Mouse (Mus musculus): ENCODE measurements around the gene Ccrl2. TPM values are rescaled to one million over a fixed set of nuclear protein-coding genes. Genes with fewer than 3 reads are reported as not detected.

The Ccrl2 gene
- total and polyA plus RNA-seq, 3 experiments: 0.19 to 0.75 TPM; not detected in 1

DNA sequence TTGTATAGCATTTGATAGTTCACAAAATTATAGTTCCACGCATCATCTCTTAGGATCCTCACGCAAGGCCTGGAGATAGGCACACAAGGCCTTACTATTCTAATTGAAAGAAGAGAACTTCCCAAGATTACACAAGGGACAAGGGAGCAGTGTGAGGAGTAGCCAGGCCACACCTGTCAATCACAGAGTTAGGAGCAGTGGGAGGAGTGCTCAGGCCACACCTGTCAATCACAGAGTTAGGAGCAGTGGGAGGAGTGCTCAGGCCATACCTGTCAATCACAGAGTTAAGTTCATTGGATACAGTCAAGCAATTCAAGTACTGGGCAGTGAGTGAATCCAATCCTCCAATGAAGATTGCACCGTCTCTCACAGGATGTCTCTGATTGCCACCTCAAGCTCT is 43.1 kb upstream of the Ccrl2 start:
- H3K36me3 ChIP-seq (ENCODE audit: control insufficient read depth in 1 of 2, insufficient read depth in 2 of 2, low read length in 2 of 2): no peaks in the 10 kb centered on the region
- H3K27ac ChIP-seq (ENCODE audit: control insufficient read depth, low read depth, low read length): no peak overlapping the region
- no peak for TF ChIP-seq CHD1 (IDR thresholded peaks at IDR 0.05; ENCODE audit: low read depth, low read length)
- no peak for TF ChIP-seq RAD21 (IDR thresholded peaks at IDR 0.05; ENCODE audit: low read depth, low read length)
- no peak for TF ChIP-seq SIN3A (IDR thresholded peaks at IDR 0.05; ENCODE audit: low read length)
- TF ChIP-seq POLR2AphosphoS2 (IDR thresholded peaks at IDR 0.05; ENCODE audit: low read length): no peak
- TF ChIP-seq USF1 (IDR thresholded peaks at IDR 0.05; ENCODE audit: low read depth, low read length): no peak
- TF ChIP-seq GATA1 (IDR thresholded peaks at IDR 0.05; ENCODE audit: low read depth, low read length): no peak
- TF ChIP-seq TAL1 (IDR thresholded peaks at IDR 0.05; ENCODE audit: low read length): no peak
- no peak for TF ChIP-seq JUND (IDR thresholded peaks at IDR 0.05; ENCODE audit: low read depth, low read length)
- H3K4me1 ChIP-seq (ENCODE audit: control insufficient read depth in 1 of 2, insufficient read depth in 2 of 2, low read length in 2 of 2): no peaks in the 10 kb centered on the region
- H3K4me3 ChIP-seq (ENCODE audit: control insufficient read depth in 1 of 2, insufficient read depth in 1 of 2, low read depth in 2 of 2, low read length in 2 of 2): no peak overlapping the region
- no peak overlapping the region for H3K9ac ChIP-seq (ENCODE audit: control insufficient read depth, low read depth, low read length, poor library complexity, severe bottlenecking)
- H3K9me3 ChIP-seq (replicated peaks; ENCODE audit: insufficient read depth, low read length): no peaks in the 10 kb centered on the region
- no peaks in the 10 kb centered on the region; a peak in 2 of 4 replicates for H3K27me3 ChIP-seq (ENCODE audit: control insufficient read depth in 1 of 2, insufficient read depth in 2 of 2, low read length in 2 of 2)
- DNase-seq (ENCODE audit: low read depth, low spot score): no peak
- no peaks in the 10 kb centered on the region for H3K79me2 ChIP-seq (ENCODE audit: control insufficient read depth, insufficient read depth, low read length, poor library complexity)

DNA sequence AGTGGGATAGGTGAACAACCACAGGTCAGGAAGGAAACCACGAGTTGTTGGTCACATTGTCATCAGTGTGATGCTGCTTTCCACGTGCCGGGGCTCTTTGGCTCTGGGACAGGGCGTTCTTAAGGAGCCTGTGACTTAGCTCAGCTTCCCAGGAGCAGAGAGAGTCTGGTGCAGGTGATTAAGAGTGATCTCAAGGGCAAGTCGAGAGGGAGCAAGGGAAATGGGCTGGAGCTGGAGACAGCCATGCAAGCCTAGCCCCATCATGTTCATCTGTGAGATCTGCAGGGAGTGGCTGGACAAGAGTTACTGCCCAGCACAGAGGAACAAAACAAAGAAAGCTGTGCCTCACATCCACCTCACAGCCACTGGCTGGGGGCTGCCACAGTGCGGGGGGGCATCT is 40.2 kb upstream of the Ccrl2 start:
- no peak for TF ChIP-seq MAX (IDR thresholded peaks at IDR 0.05; ENCODE audit: low read length)
- TF ChIP-seq ZMIZ1 (IDR thresholded peaks at IDR 0.05; ENCODE audit: low read depth, low read length): no peak
- no peak for TF ChIP-seq HCFC1 (IDR thresholded peaks at IDR 0.05; ENCODE audit: low read depth, low read length)
- no peak for TF ChIP-seq TCF12 (IDR thresholded peaks at IDR 0.05; ENCODE audit: low read depth, low read length)
- TF ChIP-seq ELF1 (IDR thresholded peaks at IDR 0.05; ENCODE audit: low read depth, low read length): no peak
- no peak for TF ChIP-seq NELFE (IDR thresholded peaks at IDR 0.05; ENCODE audit: low read depth, low read length)
- no peak for TF ChIP-seq NRF1 (IDR thresholded peaks at IDR 0.05; ENCODE audit: insufficient read depth, low read depth, low read length, poor library complexity, severe bottlenecking)
- TF ChIP-seq SMC3 (IDR thresholded peaks at IDR 0.05; ENCODE audit: low read depth, low read length): no peak
- TF ChIP-seq MYB (IDR thresholded peaks at IDR 0.05; ENCODE audit: low read depth, low read length): no peak
- no peak for TF ChIP-seq E2F4 (IDR thresholded peaks at IDR 0.05; ENCODE audit: borderline replicate concordance, low read depth, low read length)
- TF ChIP-seq TBP (IDR thresholded peaks at IDR 0.05; ENCODE audit: low read depth, low read length): no peak
- TF ChIP-seq BHLHE40 (IDR thresholded peaks at IDR 0.05; ENCODE audit: borderline replicate concordance, low read depth, low read length): no peak
- no peak for TF ChIP-seq POLR2AphosphoS2 (IDR thresholded peaks at IDR 0.05; ENCODE audit: low read length)
- no peak for TF ChIP-seq MAZ (IDR thresholded peaks at IDR 0.05; ENCODE audit: low read depth, low read length)
- TF ChIP-seq ZKSCAN1 (IDR thresholded peaks at IDR 0.05; ENCODE audit: low read depth, low read length): no peak
- no peak for TF ChIP-seq EP300 (IDR thresholded peaks at IDR 0.05; ENCODE audit: low read depth in 1 of 2, low read length in 2 of 2)
- no peak for TF ChIP-seq ETS1 (IDR thresholded peaks at IDR 0.05; ENCODE audit: low read depth, low read length)
- TF ChIP-seq RAD21 (IDR thresholded peaks at IDR 0.05; ENCODE audit: low read depth, low read length): no peak
- TF ChIP-seq POLR2A (IDR thresholded peaks at IDR 0.05; ENCODE audit: control insufficient read depth in 1 of 2, insufficient read depth in 1 of 2, low read depth in 1 of 2, low read length in 2 of 2, poor library complexity in 1 of 2): no peak

More for the DNA sequence above, 40.2 kb upstream of the Ccrl2 start:
- Histone ChIP-seq H3K27me3 (ENCODE audit: control insufficient read depth in 1 of 2, insufficient read depth in 2 of 2, low read length in 2 of 2) (no peaks in the 10 kb centered on the region; a peak in 1 of 4 replicates), H3K27ac (ENCODE audit: control insufficient read depth, low read depth, low read length) (no peak overlapping the region), H3K9me3 (replicated peaks; ENCODE audit: insufficient read depth, low read length) (no peaks in the 10 kb centered on the region), H3K4me3 (ENCODE audit: control insufficient read depth in 1 of 2, insufficient read depth in 1 of 2, low read depth in 2 of 2, low read length in 2 of 2) (no peak overlapping the region), H3K79me2 (ENCODE audit: control insufficient read depth, insufficient read depth, low read length, poor library complexity) (no peaks in the 10 kb centered on the region), H3K9ac (ENCODE audit: control insufficient read depth, low read depth, low read length, poor library complexity, severe bottlenecking) (no peak overlapping the region), H3K36me3 (ENCODE audit: control insufficient read depth in 1 of 2, insufficient read depth in 2 of 2, low read length in 2 of 2) (no peaks in the 10 kb centered on the region; a peak in 1 of 4 replicates), H3K4me1 (ENCODE audit: control insufficient read depth in 1 of 2, insufficient read depth in 2 of 2, low read length in 2 of 2) (peaks cover 3 to 5% of the 10 kb centered on the region in 2 experiments; a peak in 2 of 4 replicates)
- DNase-seq (ENCODE audit: low read depth, low spot score): no peak

Measured in MEL (cell line).